Mouse (Mus musculus): Measurements from ENCODE around the gene Prpf40b.
"Not testable (repeated sequence)": the region's sequence is repeated elsewhere in the genome, so short reads cannot be mapped to it uniquely, and the experiment has no call there.

GRCm38 (mm10) chr15:99253175-99253479, 41.8 kb upstream of the Prpf40b start:
- peak; percentile 58; the same call in 1 of the 2 replicates for TF ChIP-seq TBP (IDR thresholded peaks at IDR 0.05; ENCODE audit: low read depth, low read length)
- TF ChIP-seq ZMIZ1 (IDR thresholded peaks at IDR 0.05; ENCODE audit: low read depth, low read length); TAL1 (IDR thresholded peaks at IDR 0.05; ENCODE audit: low read length); POLR2A (IDR thresholded peaks at IDR 0.05; ENCODE audit: control insufficient read depth in 1 of 2, insufficient read depth in 1 of 2, low read depth in 1 of 2, low read length in 2 of 2, poor library complexity in 1 of 2); MXI1 (IDR thresholded peaks at IDR 0.05; ENCODE audit: low read depth, low read length); POLR2AphosphoS2 (IDR thresholded peaks at IDR 0.05; ENCODE audit: low read length); SIN3A (IDR thresholded peaks at IDR 0.05; ENCODE audit: low read length): not testable (repeated sequence)
- TF ChIP-seq CTCF (IDR thresholded peaks at IDR 0.05 in 2 of 3, conservative IDR thresholded peaks at IDR 0.05 in 1 of 3; ENCODE audit: control insufficient read depth in 1 of 3, insufficient read depth in 1 of 3, low read depth in 2 of 3, low read length in 3 of 3, poor library complexity in 1 of 3, severe bottlenecking in 1 of 3) = peak in 1 of 3 experiments; percentile 4; a peak in 1 of 6 replicates
- TF ChIP-seq USF1 (IDR thresholded peaks at IDR 0.05; ENCODE audit: low read depth, low read length) = peak; percentile 65; the same call in 1 of the 2 replicates
- TF ChIP-seq MYC (IDR thresholded peaks at IDR 0.05; ENCODE audit: low read depth, low read length) = peak; percentile 84
